ENCODE assay signal across 8 mouse cellular contexts in genomic region chr8:126075400-126075799, GRCm38 (mm10).
DNase-seq lines count a peak whose midpoint lies in the region; ATAC-seq and TF ChIP-seq lines count a peak whose summit lies in the region.

No protein-coding gene starts in this region.

- H3K79me2 ChIP-seq in MEL (ENCODE audit: control insufficient read depth, insufficient read depth, low read length, poor library complexity): no peaks in the 10 kb centered on the region

- H3K4me3 ChIP-seq in MEL (ENCODE audit: control insufficient read depth in 1 of 2, insufficient read depth in 1 of 2, low read depth in 2 of 2, low read length in 2 of 2): no peak overlapping the region
- H3K4me3 ChIP-seq in layer of hippocampus, adult 2 months: no peak overlapping the region; the same call in 1 of the 2 replicates

- H3K27me3 ChIP-seq in MEL (ENCODE audit: control insufficient read depth in 1 of 2, insufficient read depth in 2 of 2, low read length in 2 of 2): no peaks in the 10 kb centered on the region

- no peaks in the 10 kb centered on the region for H3K36me3 ChIP-seq in MEL (ENCODE audit: control insufficient read depth in 1 of 2, insufficient read depth in 2 of 2, low read length in 2 of 2)

- peak; percentile 12 for TF ChIP-seq RAD21 in MEL (IDR thresholded peaks at IDR 0.05; ENCODE audit: low read depth, low read length)

- peak; percentile 66 to 68 for DNase-seq in B cell, adult 2 months
- peak; percentile 34 for DNase-seq in MEL (ENCODE audit: low read depth, low spot score)
- DNase-seq in cerebellum, adult 18-20 months: peak; percentile 91 to 93
- DNase-seq in frontal cortex, postnatal 25 days (ENCODE audit: low spot score in 2 of 2): peak; percentile 69 to 72
- DNase-seq in layer of hippocampus, adult 2 months (ENCODE audit: low spot score in 2 of 2): peak; percentile 49 to 87
- DNase-seq in lung, postnatal 36 days: peak; percentile 81
- peak; percentile 11 for DNase-seq in skeletal muscle tissue, adult 2 months (ENCODE audit: low read depth, low spot score)

- peak; percentile 49 to 79 (median 58) for TF ChIP-seq CTCF in MEL (IDR thresholded peaks at IDR 0.05 in 2 of 3, conservative IDR thresholded peaks at IDR 0.05 in 1 of 3; ENCODE audit: control insufficient read depth in 1 of 3, insufficient read depth in 1 of 3, low read depth in 2 of 3, low read length in 3 of 3, poor library complexity in 1 of 3, severe bottlenecking in 1 of 3)
- TF ChIP-seq CTCF in layer of hippocampus, adult 2 months (conservative IDR thresholded peaks at IDR 0.05): peak; percentile 91

- H3K9ac ChIP-seq in MEL (ENCODE audit: control insufficient read depth, low read depth, low read length, poor library complexity, severe bottlenecking): no peak overlapping the region

- TF ChIP-seq EP300 in MEL (IDR thresholded peaks at IDR 0.05; ENCODE audit: low read depth in 1 of 2, low read length in 2 of 2): no peak

- no peaks in the 10 kb centered on the region for H3K9me3 ChIP-seq in MEL (replicated peaks; ENCODE audit: insufficient read depth, low read length)

- H3K27ac ChIP-seq in MEL (ENCODE audit: control insufficient read depth, low read depth, low read length): no peak overlapping the region
- peak overlapping the region; percentile 18; the same call in 1 of the 2 replicates for H3K27ac ChIP-seq in layer of hippocampus, adult 2 months

- no peak for TF ChIP-seq POLR2A in MEL (IDR thresholded peaks at IDR 0.05; ENCODE audit: control insufficient read depth in 1 of 2, insufficient read depth in 1 of 2, low read depth in 1 of 2, low read length in 2 of 2, poor library complexity in 1 of 2)

- H3K4me1 ChIP-seq in MEL (ENCODE audit: control insufficient read depth in 1 of 2, insufficient read depth in 2 of 2, low read length in 2 of 2): no peaks in the 10 kb centered on the region

- no peak for ATAC-seq in activated CD4-positive, CD25-positive, alpha-beta regulatory T cell, adult 4 months

TF ChIP-seq in MEL, 35 proteins besides CTCF, POLR2A, EP300 and RAD21:
- no peak for TF ChIP-seq MXI1 (IDR thresholded peaks at IDR 0.05; ENCODE audit: low read depth, low read length)
- peak; percentile 57 for TF ChIP-seq SMC3 (IDR thresholded peaks at IDR 0.05; ENCODE audit: low read depth, low read length)
- TF ChIP-seq TAL1 (IDR thresholded peaks at IDR 0.05; ENCODE audit: low read length): no peak

Comparison
In these comparisons a context has a peak if more than half of its experiments do, and no peak if none do; other contexts are left out.
1. DNase-seq: peak in every context shown above with its lines; median percentile 92 in cerebellum, adult 18-20 months; 81 in lung, postnatal 36 days; 70 in frontal cortex, postnatal 25 days; 68 in layer of hippocampus, adult 2 months; 67 in B cell, adult 2 months; 34 in MEL; 11 in skeletal muscle tissue, adult 2 months.